Mouse (Mus musculus) liver, embryonic 14.5 days (tissue): ENCODE results near the gene Agmo. TPM values are rescaled to one million over a fixed set of nuclear protein-coding genes. Genes with fewer than 3 reads are reported as not detected.

ENCODE experiments used
- ATAC-seq: fragments of 200-750 bp; cut with Nextera tagmentation; 2 replicates; pipeline ENCODE4 v1.8.0; 2017; ENCODE audit warnings: moderate number of reproducible peaks, mild to moderate bottlenecking, moderate library complexity; ENCODE audit not compliant: insufficient read depth
- DNase-seq, 3 experiments: peaks; one replicate each; pipeline ENCODE4 v3.0.0-alpha.2; 2012 to 2013; ENCODE audit warnings: low read depth in 3 of 3, low spot score in 3 of 3
- H3K27ac ChIP-seq: fragments of 300-500 bp; sonication (generic); 2 replicates; pipeline ENCODE4 v1.5.1; 2014; ENCODE audit warnings: moderate library complexity, mild to moderate bottlenecking, control low read depth, inconsistent platforms
- H3K27me3 ChIP-seq: fragments of 300-500 bp; sonication (generic); 2 replicates; pipeline ENCODE4 v1.6.1; 2014; ENCODE audit warnings: mild to moderate bottlenecking, low read length, moderate library complexity; ENCODE audit not compliant: control insufficient read depth, insufficient read depth
- H3K36me3 ChIP-seq: fragments of 300-500 bp; sonication (generic); replicated peaks from 2 replicates; pipeline ENCODE4 v1.6.1; 2014; ENCODE audit warnings: low read depth; ENCODE audit not compliant: control insufficient read depth, insufficient read depth
- H3K4me1 ChIP-seq, 2 experiments: fragments of 200-500 bp in 1 of 2; fragments of 300-500 bp in 1 of 2; sonication (generic) in 1 of 2; replicated peaks; 2 replicates each; pipeline ENCODE4 v1.6.1; 2012 to 2014; ENCODE audit warnings: antibody characterized with exemption in 1 of 2, inconsistent platforms in 1 of 2, low read length in 1 of 2; ENCODE audit not compliant: control insufficient read depth in 2 of 2, insufficient read depth in 2 of 2
- H3K4me2 ChIP-seq: fragments of 300-500 bp; sonication (generic); 2 replicates; pipeline ENCODE4 v1.6.1; 2014; ENCODE audit warnings: low read depth, mild to moderate bottlenecking, control low read depth, moderate library complexity
- H3K4me3 ChIP-seq, 2 experiments: fragments of 200-500 bp in 1 of 2; fragments of 300-500 bp in 1 of 2; sonication (generic) in 1 of 2; 2 replicates each; pipeline ENCODE4 v1.5.1; 2012 to 2014; ENCODE audit warnings: low read depth in 2 of 2, low read length in 2 of 2, mild to moderate bottlenecking in 2 of 2, control low read depth in 1 of 2, inconsistent platforms in 1 of 2, moderate library complexity in 1 of 2; ENCODE audit not compliant: insufficient read depth in 1 of 2
- H3K9ac ChIP-seq: fragments of 300-500 bp; sonication (generic); replicated peaks from 2 replicates; pipeline ENCODE4 v1.6.1; 2014; ENCODE audit warnings: mild to moderate bottlenecking, control low read depth, moderate library complexity
- H3K9me3 ChIP-seq: fragments of 300-500 bp; sonication (generic); 2 replicates; pipeline ENCODE4 v1.6.1; 2016; ENCODE audit warnings: low read length, mixed read lengths; ENCODE audit not compliant: control insufficient read depth
- CTCF ChIP-seq: IDR thresholded peaks from 2 replicates; pipeline ENCODE4 v1.5.1; 2016; ENCODE audit warnings: antibody characterized with exemption, low read depth, control low read depth
- EP300 ChIP-seq: IDR thresholded peaks from 2 replicates; pipeline ENCODE4 v1.6.1; 2016; ENCODE audit warnings: antibody characterized with exemption, low read depth
- WGBS: fragments of 180-500 bp; shearing (Covaris S2); extraction: QIAGEN DNeasy Blood & Tissue Kit; methylation state at CpG from one replicate; pipeline ENCODE4 v1.1.7; 2014; ENCODE audit not compliant: insufficient replicate concordance; 5-methylcytosine and 5-hydroxymethylcytosine counted together
- polyA plus RNA-seq, 2 experiments: library from polyadenylated mRNA; depleted of rRNA in 1 of 2; stranded (reverse) in 1 of 2; unstranded in 1 of 2; fragments of >200 nt; fragmentation: Nextera tagmentation in 1 of 2; extraction: Ambion mirVana in 1 of 2; gene quantifications; 2 replicates each; pipeline versions ENCODE4 v1.2.1 to v1.2.3; 2012 to 2014

The Agmo gene
- polyA plus RNA-seq (2012; rRNA removed) (3.4 and 4.6 TPM in 2 replicates), polyA plus RNA-seq (2014; fragmentation: Nextera tagmentation; extraction: Ambion mirVana) (13.9 and 15.7 TPM in 2 replicates)

GRCm38 (mm10) chr12:37241566-37242021, at the start of gene Agmo:
Agmo (plus strand) TSS chr12:37241641.
- peak within 1 kb of the TSS; percentile 31; the same call in 1 of the 2 replicates for H3K4me2 ChIP-seq
- no peaks in the 10 kb centered on the region for H3K9me3 ChIP-seq
- H3K4me1 ChIP-seq: no peaks in the 10 kb centered on the region; a peak in 1 of 4 replicates
- no peak within 1 kb of the TSS for H3K9ac ChIP-seq
- ATAC-seq (peak; percentile 53; the same call in 1 of the 2 replicates), DNase-seq (peak in 2 of 3 experiments; percentile 16 to 18)
- H3K27ac ChIP-seq: peak within 1 kb of the TSS; percentile 56
- 27% methylated on average over 4 of the region's 4 CpGs for WGBS
- H3K27me3 ChIP-seq: no peaks in the 10 kb centered on the region
- H3K36me3 ChIP-seq: no peaks in the 10 kb centered on the region
- H3K4me3 ChIP-seq: peak within 1 kb of the TSS; percentile 9 to 19; a peak in 3 of 4 replicates
- no peak for TF ChIP-seq CTCF
- TF ChIP-seq EP300: no peak

GRCm38 (mm10) chr12:37231119-37231518, 10.3 kb upstream of the Agmo start:
- Histone ChIP-seq H3K9ac (no peak overlapping the region), H3K9me3 (no peaks in the 10 kb centered on the region), H3K4me1 (no peaks in the 10 kb centered on the region), H3K4me2 (no peak overlapping the region), H3K4me3 (no peak overlapping the region), H3K27me3 (no peaks in the 10 kb centered on the region), H3K27ac (no peak overlapping the region), H3K36me3 (no peaks in the 10 kb centered on the region)
- no peak for DNase-seq
- TF ChIP-seq CTCF: no peak
- no peak for TF ChIP-seq EP300
- WGBS: 38% methylated on average over 1 of the region's 1 CpGs
- ATAC-seq: no peak

GRCm38 (mm10) chr12:37240975-37241565, 371 bp upstream of the Agmo start:
- Histone ChIP-seq H3K4me2 (no peak overlapping the region), H3K27ac (no peak overlapping the region; the same call in 1 of the 2 replicates), H3K9me3 (no peaks in the 10 kb centered on the region), H3K27me3 (no peaks in the 10 kb centered on the region), H3K4me1 (no peaks in the 10 kb centered on the region; a peak in 1 of 4 replicates), H3K9ac (no peak overlapping the region), H3K4me3 (no peak overlapping the region), H3K36me3 (no peaks in the 10 kb centered on the region)
- peak in 1 of 3 experiments; percentile 10 for DNase-seq
- 51% methylated on average over 5 of the region's 5 CpGs for WGBS
- TF ChIP-seq EP300 (no peak), CTCF (no peak)
- ATAC-seq: peak; percentile 58

- TF ChIP-seq CTCF: no peak
- TF ChIP-seq EP300: no peak
- peak overlapping the region; percentile 14; the same call in 1 of the 2 replicates for H3K4me2 ChIP-seq
- H3K4me3 ChIP-seq: 0 out of 4 replicates have a peak overlapping the region, but pooled peaks of 1 of the 2 experiments have one; percentile 1
- no peaks in the 10 kb centered on the region for H3K27me3 ChIP-seq
- 48% methylated on average over 3 of the region's 3 CpGs for WGBS
- DNase-seq: no peak
- no peaks in the 10 kb centered on the region for H3K9me3 ChIP-seq
- H3K9ac ChIP-seq: no peak overlapping the region
- no peak overlapping the region for H3K27ac ChIP-seq
- no peak for ATAC-seq
- H3K36me3 ChIP-seq: no peaks in the 10 kb centered on the region
- no peaks in the 10 kb centered on the region; a peak in 1 of 4 replicates for H3K4me1 ChIP-seq
These were observed 1.0 kb downstream of the Agmo start for GRCm38 (mm10) chr12:37242484-37242883.

- no peaks in the 10 kb centered on the region for H3K9me3 ChIP-seq
- H3K9ac ChIP-seq: no peak overlapping the region
- 59% methylated on average over 1 of the region's 1 CpGs for WGBS
- no peaks in the 10 kb centered on the region for H3K27me3 ChIP-seq
- H3K4me1 ChIP-seq: no peaks in the 10 kb centered on the region; a peak in 1 of 4 replicates
- no peak for DNase-seq
- H3K4me2 ChIP-seq: no peak overlapping the region
- H3K4me3 ChIP-seq: no peak overlapping the region
- no peaks in the 10 kb centered on the region for H3K36me3 ChIP-seq
- no peak overlapping the region for H3K27ac ChIP-seq
- TF ChIP-seq CTCF: no peak
- TF ChIP-seq EP300: no peak
- ATAC-seq: no peak
These were observed 3.4 kb downstream of the Agmo start for GRCm38 (mm10) chr12:37244876-37245275.
